Mouse (Mus musculus): ENCODE measurements around the gene Trim47. TPM values are rescaled to one million over a fixed set of nuclear protein-coding genes. Genes with fewer than 3 reads are reported as not detected.
"Not testable (repeated sequence)": the region's sequence is repeated elsewhere in the genome, so short reads cannot be mapped to it uniquely, and the experiment has no call there.

Trim47 gene
- polyA plus RNA-seq, 1 experiment from 2014 or later = 11.6 TPM

DNA sequence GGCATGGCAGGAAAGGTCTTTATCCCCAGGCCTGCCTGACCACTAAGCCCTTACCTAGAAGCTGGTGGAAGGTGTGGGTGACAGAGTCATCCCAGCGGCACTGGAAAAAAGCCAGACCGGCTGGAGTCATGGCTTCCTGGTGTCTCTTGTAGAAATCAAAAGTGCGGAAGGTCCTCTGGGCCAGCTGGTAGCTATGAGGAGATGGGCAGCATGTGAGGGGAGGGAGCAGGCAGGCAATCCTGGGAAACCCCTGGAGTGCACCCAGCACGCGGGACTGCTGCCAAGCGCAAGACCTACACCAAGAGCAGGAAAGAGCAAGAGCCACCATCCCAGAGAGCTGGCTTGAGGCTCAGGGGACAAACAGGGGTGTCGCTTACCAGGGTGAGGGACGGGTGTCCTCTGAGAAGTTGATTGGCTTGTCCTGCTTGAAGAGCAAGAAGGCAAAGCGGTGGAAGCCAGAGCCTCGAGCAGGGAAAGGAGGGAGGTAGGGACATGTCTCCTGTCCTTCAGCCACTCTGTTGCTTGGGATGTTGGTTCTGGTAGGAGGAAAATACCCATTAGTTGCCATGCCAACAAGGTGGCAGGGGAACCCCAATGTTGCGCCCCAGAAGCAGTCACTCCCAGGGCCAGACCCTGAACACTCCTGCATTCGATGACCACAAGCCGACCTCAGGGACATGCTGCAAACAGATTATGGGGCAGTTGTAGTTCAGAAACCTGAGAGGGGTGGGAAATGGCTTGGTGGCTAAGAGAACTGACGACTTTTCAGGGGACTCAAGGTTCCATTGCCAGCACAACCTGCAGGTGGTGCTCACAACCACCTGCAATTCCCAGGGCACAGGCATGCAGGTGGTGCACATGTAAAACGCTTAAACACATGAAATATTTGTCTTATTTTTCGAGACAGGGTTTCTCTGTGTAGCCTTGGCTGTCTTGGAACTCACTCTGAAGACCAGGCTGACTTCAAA is 5.6 kb upstream of the Trim47 start:
- H3K9ac ChIP-seq = no peak overlapping the region
- H3K4me3 ChIP-seq = no peak overlapping the region
- no peak overlapping the region for H3K4me2 ChIP-seq
- H3K9me3 ChIP-seq = no peaks in the 10 kb centered on the region
- no peak for ATAC-seq (ENCODE audit: low FRiP score, low read depth)
- WGBS = 85% methylated on average over 16 of the region's 16 CpGs
- H3K36me3 ChIP-seq = peaks cover 16% of the 10 kb centered on the region; the same call in 1 of the 2 replicates
- no peak overlapping the region for H3K27ac ChIP-seq (replicated peaks)
- H3K27me3 ChIP-seq = no peaks in the 10 kb centered on the region
- peaks cover 43% of the 10 kb centered on the region for H3K4me1 ChIP-seq (replicated peaks)

DNA sequence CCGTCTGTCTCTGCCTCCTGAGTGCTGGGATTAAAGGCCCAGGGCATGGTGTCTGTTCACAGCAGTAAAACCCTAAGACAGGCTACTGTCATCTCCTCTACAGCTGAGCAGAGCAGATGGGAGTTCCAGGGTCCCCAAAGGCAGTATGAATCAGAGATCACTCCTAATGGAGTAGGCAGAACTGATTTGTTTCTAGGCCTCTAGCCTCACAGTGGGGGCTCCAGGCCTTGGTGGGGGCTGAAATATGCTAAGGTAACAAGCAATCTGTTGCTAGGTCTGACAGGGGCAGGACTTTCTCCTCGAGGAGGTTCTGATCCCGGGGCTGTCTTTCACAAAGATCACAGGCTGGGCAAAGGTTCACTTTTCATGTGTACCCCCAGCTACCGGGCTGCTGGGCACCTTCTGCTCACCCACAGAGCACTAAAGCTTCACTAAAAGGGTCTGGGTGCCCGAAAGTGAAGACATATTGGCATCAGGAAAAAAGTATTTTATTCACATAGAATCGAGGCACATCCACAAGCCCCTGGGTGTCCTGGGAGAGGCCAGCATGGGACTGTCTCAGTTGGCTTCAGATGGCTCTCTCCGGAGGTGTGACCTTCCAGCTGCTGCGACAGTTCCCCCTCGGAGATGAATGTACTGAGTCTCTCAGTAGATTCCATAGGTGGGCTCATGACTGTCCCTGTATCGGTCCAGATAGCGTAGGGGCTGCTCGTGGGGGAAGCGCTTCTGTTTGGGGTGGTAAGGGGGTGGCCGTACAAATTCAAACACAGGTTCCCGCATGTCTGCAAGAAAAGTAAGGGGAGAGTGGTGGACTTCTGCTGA is 4.5 kb upstream of the Trim47 start:
- Histone ChIP-seq H3K36me3 (peaks cover 16% of the 10 kb centered on the region; the same call in 1 of the 2 replicates), H3K4me2 (peak overlapping the region; percentile 87), H3K27me3 (no peaks in the 10 kb centered on the region), H3K4me1 (replicated peaks) (peaks cover 42% of the 10 kb centered on the region), H3K4me3 (peak overlapping the region; percentile 62), H3K9ac (peak overlapping the region; percentile 85; the same call in 1 of the 2 replicates), H3K27ac (replicated peaks) (peak overlapping the region; percentile 94), H3K9me3 (no peaks in the 10 kb centered on the region)
- ATAC-seq (ENCODE audit: low FRiP score, low read depth) = no peak
- WGBS = 83% methylated on average over 15 of the region's 15 CpGs

DNA sequence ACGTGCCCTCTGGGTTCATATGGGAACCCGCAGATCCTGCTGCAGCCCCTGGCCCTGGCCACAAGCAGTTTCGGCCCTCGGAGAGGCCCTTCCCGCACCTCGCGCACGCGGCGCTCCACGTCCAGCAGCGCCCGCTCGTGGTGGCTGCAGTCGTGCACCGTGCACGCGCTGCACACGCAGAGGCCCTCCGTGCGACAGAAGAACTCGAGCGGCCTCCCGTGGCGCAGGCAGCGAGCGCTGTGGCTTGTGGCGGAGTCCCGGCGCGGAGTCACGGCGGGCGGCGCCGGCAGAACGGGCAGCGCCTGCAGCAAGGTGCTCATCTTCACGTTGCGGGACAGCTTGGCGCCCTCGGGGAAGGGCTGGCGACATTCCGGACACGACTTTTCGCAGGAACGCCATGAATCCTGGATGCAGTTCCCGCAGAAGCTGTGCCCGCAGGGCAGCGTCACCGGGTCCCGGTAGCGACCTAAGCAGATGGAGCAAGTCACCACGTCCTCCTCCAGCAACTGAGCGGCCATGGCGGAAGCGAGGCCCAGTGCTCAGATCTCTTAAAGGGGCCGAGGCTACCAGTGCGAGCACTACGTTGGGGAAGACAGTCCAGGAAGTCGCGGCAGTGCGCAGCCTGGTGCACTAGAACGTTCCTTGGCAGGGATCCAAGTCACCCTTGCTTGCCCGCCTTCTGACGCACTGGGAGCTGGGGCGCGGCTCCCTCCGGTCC is 3.6 kb upstream of the Trim47 start, which contains the start of gene Trim65:
Trim65 (minus strand) TSS at position 641 of the 718 bp plus-strand sequence.
- Histone ChIP-seq H3K27me3 (no peaks in the 10 kb centered on the region), H3K9ac (peak within 1 kb of the TSS; percentile 85), H3K9me3 (no peaks in the 10 kb centered on the region), H3K36me3 (peaks cover 22% of the 10 kb centered on the region), H3K4me3 (peak within 1 kb of the TSS; percentile 62), H3K4me2 (peak within 1 kb of the TSS; percentile 87), H3K4me1 (replicated peaks) (peaks cover 42% of the 10 kb centered on the region), H3K27ac (replicated peaks) (peak within 1 kb of the TSS; percentile 94)
- under 1% methylated on average over 69 of the region's 69 CpGs for WGBS
- ATAC-seq (ENCODE audit: low FRiP score, low read depth) = peak; percentile 91

DNA sequence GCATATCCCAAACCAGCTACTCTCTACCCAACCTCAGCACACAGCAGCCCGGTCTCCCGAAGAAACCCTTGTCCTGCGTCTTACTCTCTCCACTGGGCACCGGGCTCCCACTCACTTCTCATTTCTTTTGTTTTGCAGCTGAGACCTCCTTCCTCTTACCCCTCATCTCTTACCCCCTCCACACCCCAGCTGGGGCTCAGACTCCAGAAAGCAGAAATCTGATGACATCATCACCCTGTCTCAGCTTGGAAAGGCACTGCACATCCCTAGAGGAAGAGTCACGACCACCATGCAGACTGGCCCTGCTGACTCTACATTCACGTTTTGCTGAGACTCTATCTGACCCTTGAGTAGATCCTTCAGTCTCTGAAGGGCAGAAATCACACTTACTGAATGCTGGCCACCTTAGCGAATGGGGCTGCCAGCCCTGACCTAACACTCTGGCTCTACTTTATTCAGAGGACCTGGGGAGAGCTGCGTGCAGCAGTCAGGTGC is 3.0 kb upstream of the Trim47 start:
- ATAC-seq (ENCODE audit: low FRiP score, low read depth) = peak; percentile 28
- 27% methylated on average over 8 of the region's 8 CpGs for WGBS

DNA sequence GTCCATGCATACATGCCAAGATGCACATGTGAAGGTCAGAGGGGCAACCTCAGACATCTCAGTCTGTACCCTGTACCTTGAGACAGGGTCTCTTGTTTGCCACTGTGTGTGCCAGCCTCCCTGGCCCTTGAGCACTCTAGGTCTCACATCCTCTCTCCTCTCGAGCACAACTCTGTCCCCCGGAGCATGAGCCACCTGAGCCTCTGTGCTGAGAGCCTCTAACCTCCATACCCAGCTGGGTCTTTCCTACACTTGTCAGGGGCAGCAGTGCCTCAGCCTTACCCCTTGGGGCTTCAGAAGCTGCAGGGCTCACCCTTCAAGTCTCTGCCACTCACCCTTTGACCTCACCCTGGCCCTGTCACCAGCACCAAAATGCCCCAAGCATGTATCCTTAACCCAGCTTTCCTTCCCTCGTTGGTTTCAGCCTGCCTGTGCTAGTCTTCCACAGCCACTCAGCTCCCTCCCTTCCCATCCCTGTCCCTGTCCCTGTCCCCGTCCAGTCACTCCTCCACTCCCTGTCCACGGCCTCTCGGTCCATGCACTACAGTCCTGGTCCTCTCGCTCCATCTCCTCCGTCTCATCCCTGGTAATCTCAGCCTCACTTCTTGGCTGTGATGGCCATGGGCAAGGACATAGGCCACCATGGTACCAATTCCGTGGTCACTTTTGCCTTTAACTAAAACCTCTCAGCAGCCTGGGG is 2.2 kb upstream of the Trim47 start:
- Histone ChIP-seq H3K9me3 (no peaks in the 10 kb centered on the region), H3K27ac (replicated peaks) (no peak overlapping the region), H3K9ac (peak overlapping the region; percentile 6; the same call in 1 of the 2 replicates), H3K36me3 (peaks cover 18% of the 10 kb centered on the region), H3K4me3 (no peak overlapping the region), H3K27me3 (no peaks in the 10 kb centered on the region), H3K4me2 (peak overlapping the region; percentile 87), H3K4me1 (replicated peaks) (peaks cover 42% of the 10 kb centered on the region)
- 77% methylated on average over 9 of the region's 9 CpGs for WGBS
- ATAC-seq (ENCODE audit: low FRiP score, low read depth) = no peak

More for the DNA sequence above, 3.0 kb upstream of the Trim47 start:
- Histone ChIP-seq H3K27ac (replicated peaks) (peak overlapping the region; percentile 94), H3K27me3 (no peaks in the 10 kb centered on the region), H3K4me1 (replicated peaks) (peaks cover 42% of the 10 kb centered on the region), H3K4me3 (peak overlapping the region; percentile 62), H3K4me2 (peak overlapping the region; percentile 87), H3K36me3 (peaks cover 24% of the 10 kb centered on the region), H3K9me3 (no peaks in the 10 kb centered on the region), H3K9ac (peak overlapping the region; percentile 85)

DNA sequence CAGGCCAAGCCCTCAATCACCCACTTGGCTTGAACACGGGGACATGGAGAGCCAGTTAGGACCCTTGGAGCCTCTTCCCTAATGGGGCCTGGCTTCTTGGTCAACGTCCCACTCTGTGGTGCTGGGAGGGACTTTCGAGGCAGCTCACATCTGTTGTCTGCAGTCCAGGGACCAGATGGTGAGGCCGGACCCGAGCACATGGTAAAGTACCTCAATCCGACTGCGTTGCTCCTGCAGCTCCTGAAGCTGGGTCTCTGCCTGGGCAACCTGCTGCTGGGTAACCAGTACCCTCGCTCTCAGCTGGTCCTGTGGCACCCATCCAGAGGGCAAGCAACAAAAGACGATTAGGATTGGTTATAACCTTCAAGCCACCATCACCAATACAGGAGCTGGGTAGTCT is 976 bp upstream of the Trim47 start:
- H3K27ac ChIP-seq (replicated peaks) = no peak overlapping the region
- H3K36me3 ChIP-seq = peaks cover 16% of the 10 kb centered on the region
- no peak overlapping the region for H3K4me3 ChIP-seq
- no peaks in the 10 kb centered on the region for H3K27me3 ChIP-seq
- 68% methylated on average over 9 of the region's 9 CpGs for WGBS
- no peaks in the 10 kb centered on the region for H3K9me3 ChIP-seq
- no peak for ATAC-seq (ENCODE audit: low FRiP score, low read depth)
- no peak overlapping the region for H3K4me2 ChIP-seq
- peaks cover 42% of the 10 kb centered on the region for H3K4me1 ChIP-seq (replicated peaks)
- H3K9ac ChIP-seq = no peak overlapping the region

DNA sequence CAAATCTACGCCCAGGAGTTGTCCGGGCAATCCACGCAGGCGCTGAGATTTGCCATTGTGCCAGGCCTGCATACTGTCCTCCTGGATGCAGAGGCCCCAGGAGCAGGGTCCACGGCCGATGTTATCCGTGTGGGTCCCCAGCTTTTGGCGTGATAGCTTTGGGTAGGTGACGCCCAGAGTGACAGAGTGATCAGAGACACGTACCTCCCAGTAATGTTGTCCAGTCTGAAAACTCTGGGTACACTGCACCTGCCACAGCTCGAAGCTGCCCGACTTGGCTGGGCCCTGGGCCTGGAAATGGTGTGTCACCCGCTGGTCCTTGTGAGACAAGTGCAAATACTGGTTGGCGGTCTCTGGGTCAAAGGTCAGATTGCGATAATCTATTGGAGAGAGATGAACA is 749 bp downstream of the Trim47 start:
- Histone ChIP-seq H3K36me3 (peaks cover 10% of the 10 kb centered on the region), H3K9me3 (no peaks in the 10 kb centered on the region), H3K4me2 (no peak overlapping the region), H3K4me1 (replicated peaks) (peaks cover 35% of the 10 kb centered on the region), H3K27ac (replicated peaks) (no peak overlapping the region), H3K9ac (no peak overlapping the region), H3K4me3 (no peak overlapping the region), H3K27me3 (no peaks in the 10 kb centered on the region)
- no peak for ATAC-seq (ENCODE audit: low FRiP score, low read depth)
- 97% methylated on average over 15 of the region's 15 CpGs for WGBS

DNA sequence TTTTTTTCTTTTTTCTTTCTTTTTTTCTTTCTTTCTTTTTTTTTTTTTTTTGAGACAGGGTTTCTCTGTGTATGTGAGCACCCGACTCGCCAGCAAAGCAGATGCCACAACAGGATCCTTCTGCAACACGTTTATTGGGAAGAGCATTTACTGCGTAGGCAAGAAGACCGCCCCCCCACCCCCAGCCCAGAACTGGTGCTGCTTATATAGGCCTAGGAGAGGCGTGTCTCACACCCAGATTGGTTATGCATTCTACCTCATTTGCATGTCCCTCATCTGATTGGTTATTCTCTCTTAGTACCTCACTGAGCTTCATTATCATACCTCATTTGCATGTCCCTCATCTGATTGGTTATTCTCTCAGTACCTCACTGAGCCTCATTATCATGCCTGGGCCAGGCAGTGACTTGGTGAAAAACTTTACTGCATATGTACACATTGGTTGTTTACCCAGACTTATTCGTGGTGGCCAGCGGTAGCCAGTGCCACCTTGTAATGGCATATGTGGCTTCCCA is 5.2 kb downstream of the Trim47 start:
- WGBS = 93% methylated on average over 8 of the region's 8 CpGs
- H3K27ac ChIP-seq (replicated peaks); H3K9me3 ChIP-seq; ATAC-seq (ENCODE audit: low FRiP score, low read depth); H3K4me3 ChIP-seq; H3K4me2 ChIP-seq; H3K4me1 ChIP-seq (replicated peaks); H3K9ac ChIP-seq; H3K27me3 ChIP-seq: not testable (repeated sequence)
- peaks cover 10% of the 10 kb centered on the region for H3K36me3 ChIP-seq

DNA sequence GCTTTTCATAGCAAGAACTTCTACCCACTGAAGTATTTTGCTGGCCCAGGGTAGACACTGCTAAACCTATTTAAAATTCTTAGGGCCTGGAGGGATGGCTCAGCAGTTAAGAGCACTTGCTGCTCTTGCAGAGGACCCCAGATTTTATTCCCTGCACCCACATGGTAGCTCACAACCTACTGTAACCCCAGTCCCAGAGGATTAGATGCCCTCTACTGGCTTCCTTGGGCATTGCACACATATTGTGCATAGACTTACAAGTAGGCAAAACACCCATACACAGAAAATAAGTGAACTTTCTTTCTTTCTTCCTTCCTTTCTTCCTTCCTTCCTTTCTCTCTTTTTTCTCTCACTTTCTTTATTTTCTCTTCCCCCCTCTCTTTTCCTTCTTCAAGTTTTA is 9.2 kb downstream of the Trim47 start:
- H3K4me2 ChIP-seq = no peak overlapping the region
- H3K9ac ChIP-seq = no peak overlapping the region
- no peak overlapping the region for H3K4me3 ChIP-seq
- H3K27ac ChIP-seq (replicated peaks) = no peak overlapping the region
- no peaks in the 10 kb centered on the region for H3K4me1 ChIP-seq (replicated peaks)
- ATAC-seq (ENCODE audit: low FRiP score, low read depth) = no peak
- no peaks in the 10 kb centered on the region for H3K27me3 ChIP-seq
- H3K9me3 ChIP-seq = no peaks in the 10 kb centered on the region
- no peaks in the 10 kb centered on the region for H3K36me3 ChIP-seq

DNA sequence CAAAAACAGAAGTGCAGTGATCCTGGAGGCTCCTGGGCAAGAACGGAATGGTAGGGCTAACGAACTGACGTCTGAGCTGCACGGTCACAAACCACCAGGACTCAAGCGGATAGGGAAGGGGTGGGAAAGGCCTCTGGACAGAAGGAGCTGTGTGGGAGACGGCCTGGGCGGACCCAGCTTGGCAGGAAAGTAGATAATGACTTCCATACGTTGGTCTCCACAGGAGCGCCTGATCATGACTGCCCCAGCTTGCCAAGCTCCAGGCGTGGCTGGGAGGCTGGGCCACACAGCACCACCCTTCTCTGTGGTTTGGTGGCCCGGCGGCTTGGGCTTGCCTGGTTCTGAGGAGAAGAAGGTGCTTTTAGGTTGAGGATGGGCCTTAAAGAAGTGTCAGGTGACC is 9.8 kb downstream of the Trim47 start:
- H3K9me3 ChIP-seq = no peaks in the 10 kb centered on the region
- no peak overlapping the region for H3K27ac ChIP-seq (replicated peaks)
- H3K4me3 ChIP-seq = no peak overlapping the region
- WGBS = 90% methylated on average over 12 of the region's 12 CpGs
- H3K9ac ChIP-seq = no peak overlapping the region
- ATAC-seq (ENCODE audit: low FRiP score, low read depth) = no peak
- H3K4me1 ChIP-seq (replicated peaks) = no peaks in the 10 kb centered on the region
- peaks cover under 1% of the 10 kb centered on the region; the same call in 1 of the 2 replicates for H3K27me3 ChIP-seq
- no peak overlapping the region for H3K4me2 ChIP-seq
- no peaks in the 10 kb centered on the region for H3K36me3 ChIP-seq
